Mouse (Mus musculus) gastrocnemius, adult 2 months (tissue): ENCODE measurements around the gene Ndst2. TPM values are rescaled to one million over a fixed set of nuclear protein-coding genes. Genes with fewer than 3 reads are reported as not detected.

Source experiments
- DNase-seq: peaks from one replicate; pipeline ENCODE4 v3.0.0; 2022
- H3K27ac ChIP-seq: fragments of 200-600 bp; 2 replicates; pipeline ENCODE4 v1.8.1; 2022; ENCODE audit warnings: mild to moderate bottlenecking
- H3K4me3 ChIP-seq: fragments of 200-600 bp; 2 replicates; pipeline ENCODE4 v1.8.1; 2022; ENCODE audit warnings: mild to moderate bottlenecking, moderate library complexity
- CTCF ChIP-seq: fragments of 200-600 bp; IDR thresholded peaks from 2 replicates; pipeline ENCODE4 v1.8.1; 2022; ENCODE audit warnings: antibody characterized with exemption, mild to moderate bottlenecking, moderate library complexity
- intact Hi-C: fragments of 180-260 bp; cut with DNase I; formaldehyde crosslinking; loops from one replicate; pipeline ENCODE4 v1.15.1; 2025
- total RNA-seq, 2 experiments: library from RNA; stranded (reverse); gene quantifications; 2 replicates each; pipeline ENCODE4 v1.2.3; 2021

Ndst2 gene
- total RNA-seq, 2 experiments from 2014 or later, result 6.2 to 7.1 TPM

GRCm38 (mm10) chr14:20758768-20759435 lies 24.5 kb upstream of the Ndst2 start:
- Histone ChIP-seq H3K27ac (no peak overlapping the region), H3K4me3 (no peak overlapping the region)
- intact Hi-C loops, result no loop called here
- TF ChIP-seq CTCF, result no peak
- no peak for DNase-seq

- Histone ChIP-seq H3K4me3 (no peak overlapping the region), H3K27ac (peak overlapping the region; percentile 46)
- intact Hi-C loops, result no loop called here
- no peak for TF ChIP-seq CTCF
- DNase-seq, result peak; percentile 71
Measured at GRCm38 (mm10) chr14:20757370-20757907, 23.1 kb upstream of the Ndst2 start.

GRCm38 (mm10) chr14:20753792-20754191 lies 19.4 kb upstream of the Ndst2 start:
- TF ChIP-seq CTCF, result no peak
- Histone ChIP-seq H3K27ac (no peak overlapping the region), H3K4me3 (no peak overlapping the region)
- intact Hi-C loops, result no loop called here
- DNase-seq, result no peak

GRCm38 (mm10) chr14:20750503-20750902 lies 16.1 kb upstream of the Ndst2 start:
- H3K27ac ChIP-seq, result no peak overlapping the region
- no peak for DNase-seq
- intact Hi-C loops, result no loop called here

GRCm38 (mm10) chr14:20749494-20750051 lies 15.2 kb upstream of the Ndst2 start:
- no peak for DNase-seq
- Histone ChIP-seq H3K4me3 (no peak overlapping the region), H3K27ac (no peak overlapping the region)
- no peak for TF ChIP-seq CTCF
- intact Hi-C loops, result loop anchor here (10.0 kb wide), 1 partner anchor 125 kb away; no protein-coding TSS in a partner anchor

More at GRCm38 (mm10) chr14:20750503-20750902, 16.1 kb upstream of the Ndst2 start:
- no peak for TF ChIP-seq CTCF
- no peak overlapping the region for H3K4me3 ChIP-seq

- no peak for TF ChIP-seq CTCF
- DNase-seq, result no peak
- intact Hi-C loops, result loop anchor here (10.0 kb wide), 1 partner anchor 126 kb away; no protein-coding TSS in a partner anchor
- Histone ChIP-seq H3K4me3 (no peak overlapping the region), H3K27ac (no peak overlapping the region)
Measured at GRCm38 (mm10) chr14:20748388-20748787, 14.0 kb upstream of the Ndst2 start.

- peak; percentile 47 for TF ChIP-seq CTCF
- intact Hi-C loops, result loop anchor here (10.0 kb wide), 1 partner anchor 128 kb away; no protein-coding TSS in a partner anchor
Measured at GRCm38 (mm10) chr14:20746935-20747334, 12.6 kb upstream of the Ndst2 start.

GRCm38 (mm10) chr14:20743614-20744013 lies 9.3 kb upstream of the Ndst2 start:
- no peak for TF ChIP-seq CTCF
- Histone ChIP-seq H3K27ac (0 out of 2 replicates have a peak overlapping the region, but pooled peaks have one; percentile 21), H3K4me3 (no peak overlapping the region)
- intact Hi-C loops, result loop anchor here (10.0 kb wide), 1 partner anchor 131 kb away; no protein-coding TSS in a partner anchor
- DNase-seq, result peak; percentile 82

More at GRCm38 (mm10) chr14:20746935-20747334, 12.6 kb upstream of the Ndst2 start:
- DNase-seq, result no peak
- H3K4me3 ChIP-seq, result no peak overlapping the region
- no peak overlapping the region for H3K27ac ChIP-seq

GRCm38 (mm10) chr14:20741301-20741700 lies 6.9 kb upstream of the Ndst2 start:
- intact Hi-C loops, result loop anchor here (10.0 kb wide), 1 partner anchor 134 kb away; no protein-coding TSS in a partner anchor
- H3K4me3 ChIP-seq, result no peak overlapping the region
- TF ChIP-seq CTCF, result no peak
- H3K27ac ChIP-seq, result peak overlapping the region; percentile 24; the same call in 1 of the 2 replicates
- no peak for DNase-seq

GRCm38 (mm10) chr14:20738511-20738910 lies 4.1 kb upstream of the Ndst2 start:
- DNase-seq, result no peak
- TF ChIP-seq CTCF, result no peak
- Histone ChIP-seq H3K27ac (no peak overlapping the region), H3K4me3 (no peak overlapping the region)
- intact Hi-C loops, result no loop called here

- peak overlapping the region; percentile 53 for H3K27ac ChIP-seq
- intact Hi-C loops, result no loop called here
- DNase-seq, result peak; percentile 71
- peak overlapping the region; percentile 19; the same call in 1 of the 2 replicates for H3K4me3 ChIP-seq
- TF ChIP-seq CTCF, result peak; percentile 71
Measured at GRCm38 (mm10) chr14:20737306-20737705, 2.9 kb upstream of the Ndst2 start.

- H3K27ac ChIP-seq, result peak overlapping the region; percentile 98
- intact Hi-C loops, result no loop called here
- no peak overlapping the region for H3K4me3 ChIP-seq
- DNase-seq, result no peak
- TF ChIP-seq CTCF, result no peak
Measured at GRCm38 (mm10) chr14:20735892-20736390, 1.6 kb upstream of the Ndst2 start.

- no peak for TF ChIP-seq CTCF
- peak overlapping the region; percentile 98 for H3K27ac ChIP-seq
- H3K4me3 ChIP-seq, result peak overlapping the region; percentile 90
- intact Hi-C loops, result no loop called here
- DNase-seq, result no peak
Measured at GRCm38 (mm10) chr14:20735052-20735451, 690 bp upstream of the Ndst2 start.
